Mouse (Mus musculus) layer of hippocampus, postnatal 25 days (tissue): ENCODE measurements around the gene Cela1. TPM values are rescaled to one million over a fixed set of nuclear protein-coding genes. Genes with fewer than 3 reads are reported as not detected.

Experiments
- DNase-seq, 2 experiments: peaks; one replicate each; pipeline ENCODE4 v3.0.0; 2022; ENCODE audit warnings: mixed read lengths in 2 of 2, low spot score in 1 of 2; ENCODE audit errors: extremely low spot score in 1 of 2
- microRNA-seq, 2 experiments: library from miRNA; unstranded; fragments of <30 nt; microRNA quantifications; one replicate each; pipeline ENCODE4 v1.2.0; 2021
- total RNA-seq, 2 experiments: library from RNA; stranded (reverse); gene quantifications; 2 replicates each; pipeline ENCODE4 v1.2.3; 2021

Gene Cela1
- total RNA-seq, 2 experiments from 2014 or later, result 1.6 to 1.8 TPM

DNA sequence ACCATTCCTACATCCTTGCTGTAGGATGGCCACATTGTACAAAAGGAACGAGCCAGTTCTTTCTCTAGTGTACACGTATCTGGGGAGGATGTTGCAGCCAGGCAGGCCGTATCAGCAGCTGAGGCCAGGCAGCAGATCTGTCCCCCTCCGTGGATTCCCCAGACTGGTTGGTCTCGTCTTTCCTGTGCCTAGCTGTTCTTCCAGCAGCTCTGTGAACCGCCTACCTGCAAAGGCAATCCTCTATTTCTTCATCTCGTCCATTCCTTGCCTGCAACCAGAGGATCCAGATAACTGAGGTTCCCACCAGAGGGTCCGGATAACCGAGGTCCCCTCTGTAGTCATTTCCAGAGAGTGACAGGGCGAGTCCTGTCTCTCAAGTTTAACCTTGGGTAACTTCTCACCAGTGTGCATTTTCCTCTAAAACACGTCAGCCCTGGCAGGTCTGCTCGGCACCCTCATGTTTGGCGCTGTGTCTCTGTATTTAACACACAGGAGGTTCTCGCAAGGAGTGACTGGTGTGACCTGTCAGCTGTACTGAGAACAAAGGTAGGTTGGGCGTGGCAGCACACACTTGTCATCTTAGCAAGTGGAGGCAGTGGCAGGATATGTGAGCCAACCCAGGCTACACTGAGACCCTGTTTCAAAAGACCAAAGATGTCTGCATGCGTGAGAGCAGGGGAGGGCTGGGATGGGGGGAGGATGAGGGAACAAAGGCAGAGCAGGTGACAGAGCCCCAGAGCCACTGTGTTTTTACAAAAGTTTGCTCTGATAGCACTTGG, 47.6 kb downstream of the Cela1 start:
- DNase-seq, result no peak

DNA sequence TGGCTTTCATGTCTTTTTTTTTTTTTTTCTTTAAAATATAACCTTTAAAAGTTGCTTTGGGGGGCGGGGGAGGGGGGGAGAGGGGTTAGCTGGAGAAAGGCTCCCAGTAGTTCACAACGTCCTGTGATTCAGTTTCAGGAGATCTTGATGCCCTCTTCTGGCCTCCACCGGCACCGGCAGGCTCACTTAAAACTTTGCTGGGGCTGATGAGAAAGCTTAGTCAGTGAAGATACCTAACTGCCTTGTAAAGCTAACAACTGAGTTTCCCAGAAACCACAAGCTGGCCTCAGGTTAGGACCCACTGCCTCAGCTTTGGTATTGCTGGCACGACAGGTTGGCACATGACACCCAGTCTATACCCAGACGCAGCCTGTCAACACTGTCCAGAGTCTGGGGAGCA, 50.1 kb downstream of the Cela1 start:
- no peak for DNase-seq

DNA sequence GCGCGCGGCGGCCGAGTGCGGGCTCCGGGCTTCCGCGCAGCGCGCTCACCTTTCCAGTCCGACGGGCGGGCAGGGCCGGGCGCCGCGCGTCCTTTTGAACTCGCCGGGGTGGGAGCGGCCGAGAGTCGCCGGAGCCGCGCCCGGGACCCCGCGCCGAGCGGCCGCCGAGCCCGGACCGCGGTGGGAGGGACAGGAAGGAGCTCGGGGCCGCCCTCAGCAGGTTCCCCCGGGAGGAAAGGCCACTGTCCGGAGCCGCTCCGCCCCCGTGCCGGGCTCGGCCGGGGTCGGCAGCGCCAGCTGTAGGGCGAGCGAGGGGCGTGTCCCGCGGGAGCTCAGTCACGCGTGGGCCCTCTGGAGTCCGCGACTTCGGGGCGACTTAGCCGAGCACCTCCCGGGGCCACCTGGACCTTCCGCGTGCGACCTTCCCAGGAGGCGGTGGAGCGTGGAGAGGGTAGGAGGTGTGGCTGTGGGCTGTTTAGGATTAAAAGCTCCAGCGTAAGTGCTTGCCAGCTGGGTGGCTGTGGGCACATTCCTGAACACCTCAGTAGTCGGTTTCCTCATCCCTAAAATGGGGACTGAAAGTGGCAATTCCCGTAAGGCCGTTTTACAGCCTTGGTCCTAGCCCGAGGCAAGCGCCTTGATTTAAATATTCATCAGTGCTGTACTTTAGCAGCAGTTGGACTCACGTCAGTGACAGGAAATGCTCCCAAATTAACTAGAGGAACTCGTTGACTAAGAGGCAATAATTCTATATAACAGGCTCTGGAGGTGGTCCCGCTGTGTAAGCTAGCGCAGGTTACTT, 50.8 kb downstream of the Cela1 start, which contains the start of gene Smagp:
Gene Smagp, minus strand, starts transcription at position 241 of the 802 bp plus-strand sequence.
- no peak for DNase-seq

DNA sequence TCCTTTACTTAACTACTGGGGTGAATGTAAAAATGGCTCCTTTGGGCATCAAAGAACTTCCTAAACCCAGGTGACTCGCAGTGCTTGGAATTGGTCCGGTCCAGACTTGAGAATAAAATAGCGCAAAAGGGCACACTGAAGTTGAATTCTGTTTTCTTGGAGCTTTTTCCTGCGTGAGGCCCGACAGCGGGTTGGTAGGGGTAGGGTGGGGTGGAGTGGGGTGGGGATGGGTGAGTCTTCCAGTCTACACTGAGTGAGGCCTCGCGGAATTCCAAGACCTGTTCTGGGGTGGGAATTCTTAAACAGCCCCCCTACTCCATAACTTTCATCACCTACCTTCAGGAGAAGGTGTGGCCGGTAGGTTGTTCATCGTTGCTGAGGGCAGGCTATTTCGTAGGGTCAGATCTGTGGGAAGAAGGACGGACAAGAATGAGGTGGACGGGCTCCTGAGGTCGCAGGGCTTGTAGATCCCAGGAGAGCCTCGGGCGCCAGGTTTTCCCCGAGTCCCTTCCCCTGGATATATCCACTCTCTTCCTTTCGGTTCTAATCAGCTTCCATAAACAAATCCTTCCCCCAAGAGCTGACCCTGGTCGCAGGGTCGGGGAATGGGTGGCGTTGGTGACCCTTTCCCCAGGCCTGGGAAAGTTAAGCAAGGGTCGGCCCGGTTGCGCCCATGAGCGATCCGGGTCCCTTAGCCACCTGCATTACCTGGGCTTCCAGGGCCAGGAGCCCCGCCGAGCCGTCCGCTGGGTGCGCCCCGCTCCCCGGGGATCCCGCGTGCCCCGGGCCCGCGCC, 51.7 kb downstream of the Cela1 start:
- DNase-seq, result no peak

DNA sequence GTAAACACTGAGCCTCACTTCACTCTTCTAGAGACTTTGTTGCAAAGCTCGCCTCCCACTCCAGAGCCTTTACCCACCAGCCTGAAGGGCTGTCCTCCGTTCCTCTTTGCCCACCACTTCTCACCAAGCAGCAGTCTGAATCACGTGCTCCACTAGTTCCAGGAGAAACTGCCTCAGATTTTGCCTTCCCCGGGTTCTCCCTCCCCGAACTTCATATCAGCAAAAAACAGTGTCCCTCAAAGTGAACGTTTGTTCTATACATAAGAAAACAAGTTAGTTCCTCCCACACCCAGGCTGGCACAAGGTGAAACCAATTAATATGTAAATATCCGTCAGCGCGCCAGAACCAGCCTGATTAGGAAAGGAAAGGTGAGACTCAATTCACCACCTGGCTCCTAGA, 52.5 kb downstream of the Cela1 start:
- DNase-seq, result no peak

DNA sequence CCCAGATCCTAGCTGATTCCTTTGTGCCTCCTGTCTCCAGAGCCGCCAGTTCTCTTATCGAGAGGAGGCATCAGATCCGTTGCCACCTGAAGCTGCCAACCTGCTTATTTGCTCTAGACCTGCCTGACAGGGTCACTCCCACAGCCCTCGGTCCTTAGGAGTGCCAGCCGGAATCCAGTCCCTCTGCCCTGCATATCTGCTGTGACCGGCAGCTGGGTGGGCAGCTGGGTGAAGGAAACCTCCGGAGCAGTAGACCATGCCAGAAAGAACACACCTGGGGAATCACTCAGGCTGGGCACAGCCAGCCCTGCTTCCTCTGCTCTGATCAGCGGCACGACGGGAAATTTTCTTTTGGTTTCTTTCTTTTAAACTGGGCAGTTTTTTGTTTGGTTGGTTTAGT, 54.4 kb downstream of the Cela1 start:
- DNase-seq, result no peak

DNA sequence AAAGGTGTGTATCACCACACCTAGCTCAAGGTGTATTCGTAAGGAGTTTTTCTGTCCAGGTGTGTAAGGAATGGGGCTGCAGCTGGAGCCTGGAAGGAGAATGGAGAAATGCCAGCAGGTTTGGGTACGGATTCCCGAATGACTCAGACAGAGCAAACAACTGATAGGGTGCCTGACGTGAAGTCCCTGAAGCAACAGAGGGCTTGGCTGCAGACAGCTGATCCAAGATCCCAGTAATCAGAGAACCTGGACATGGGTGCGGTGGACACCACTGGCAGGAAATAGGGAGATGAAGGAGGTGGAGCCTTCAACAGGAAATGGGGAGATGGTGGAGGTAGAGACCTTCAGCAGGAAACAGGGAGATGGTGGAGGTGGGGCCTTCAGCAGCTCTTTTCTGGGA, 55.4 kb downstream of the Cela1 start:
- no peak for DNase-seq

DNA sequence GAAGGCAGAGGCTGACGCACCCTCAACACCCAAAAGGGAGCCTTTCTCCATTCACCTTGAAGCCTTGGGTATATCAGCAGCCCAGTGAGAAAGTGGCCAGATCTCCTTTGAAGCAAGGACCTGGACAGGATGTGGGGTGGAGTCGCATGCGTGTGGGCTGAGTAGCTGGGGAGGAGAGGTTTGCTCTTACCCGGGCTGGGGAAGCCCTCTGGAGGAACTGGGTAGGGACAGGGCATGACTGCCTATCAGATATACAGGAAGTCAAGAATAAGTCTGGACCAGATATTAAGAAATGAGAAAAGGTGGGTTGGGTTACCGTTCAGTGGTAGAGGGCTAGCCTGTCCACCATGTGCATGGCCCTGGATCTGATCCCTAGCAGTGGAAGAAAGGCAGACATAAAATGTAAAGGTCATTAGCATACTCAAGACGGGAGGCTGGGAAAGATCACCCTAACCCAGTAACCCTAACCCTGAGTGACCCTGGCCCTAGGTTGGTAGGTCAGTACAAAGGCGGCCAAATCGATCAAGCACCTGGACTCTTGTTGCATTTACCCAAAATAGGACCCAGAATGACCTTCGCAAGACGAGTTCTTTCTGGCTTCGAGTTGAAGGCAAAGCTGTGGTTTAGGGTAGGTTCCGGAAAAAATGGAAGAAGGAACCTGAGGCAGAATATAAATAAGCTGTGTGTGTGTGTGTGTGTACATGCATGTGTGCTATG, 56.1 kb downstream of the Cela1 start:
- DNase-seq, result no peak

DNA sequence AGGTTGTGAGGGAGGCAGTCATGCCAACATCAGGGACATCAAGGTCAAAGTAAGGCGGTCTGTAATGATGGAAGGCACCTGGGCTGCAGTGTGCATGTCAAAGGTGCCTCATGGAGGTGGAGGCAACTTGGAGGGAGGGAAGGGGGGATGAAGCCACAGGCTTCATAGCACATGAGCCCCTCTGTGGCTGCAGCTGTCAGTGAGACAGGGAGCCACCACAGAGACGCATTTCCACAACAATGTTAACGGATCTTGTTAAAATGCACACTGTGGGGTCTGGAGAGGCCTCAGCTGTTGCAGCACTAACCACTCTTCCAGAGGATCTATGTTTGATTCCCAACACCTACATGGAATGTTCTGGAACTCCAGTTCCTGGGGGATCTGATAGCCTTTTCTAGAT, 57.6 kb downstream of the Cela1 start:
- DNase-seq, result no peak

DNA sequence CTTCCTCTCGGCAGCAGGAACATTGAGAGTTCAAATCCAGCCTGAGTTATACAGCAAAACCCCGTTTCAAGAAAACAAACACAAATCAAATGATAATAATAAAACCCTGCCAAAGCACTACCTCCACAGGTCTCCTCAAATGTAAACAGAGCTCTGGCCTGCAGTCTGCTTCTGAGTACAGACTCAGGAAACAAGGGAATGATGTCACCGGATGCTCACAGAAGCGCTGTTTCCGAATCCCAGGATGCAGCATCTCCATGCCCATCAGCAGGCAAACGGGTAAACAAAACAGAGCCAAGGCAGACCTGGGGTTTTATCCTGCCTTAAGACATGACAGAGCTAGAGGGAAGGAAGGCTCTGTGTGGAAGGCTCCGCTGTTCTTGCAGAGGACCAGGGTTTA, 58.9 kb downstream of the Cela1 start:
- DNase-seq, result no peak

DNA sequence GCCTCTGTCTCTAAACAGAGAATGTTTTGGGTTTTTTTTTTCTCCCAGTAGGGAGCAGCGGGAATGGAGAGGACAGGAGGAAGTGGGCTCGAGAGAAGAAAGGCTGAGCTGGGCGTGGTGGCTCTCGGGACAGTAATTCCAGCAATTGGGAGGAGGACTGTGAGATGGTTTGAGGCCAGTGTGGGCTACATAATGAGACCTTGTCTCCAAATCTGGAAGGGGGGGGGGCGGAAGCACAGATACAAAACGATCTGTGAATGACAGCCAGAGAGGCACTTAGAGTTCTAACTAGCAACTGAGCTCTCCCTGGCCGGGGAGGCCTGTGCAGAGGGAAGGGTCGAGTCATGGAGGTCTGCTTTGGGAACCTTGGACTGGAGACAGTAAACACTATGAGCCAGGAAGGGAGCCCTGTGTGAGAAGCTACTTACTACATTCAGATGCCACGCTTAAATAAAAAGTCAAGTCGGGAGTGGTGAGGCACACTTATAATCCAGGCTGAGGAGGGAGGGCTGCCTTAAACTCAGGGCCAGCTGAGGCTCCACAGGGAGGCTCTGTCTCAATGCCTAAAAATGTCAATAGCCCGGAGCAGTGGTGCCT, 59.8 kb downstream of the Cela1 start:
- DNase-seq, result no peak

DNA sequence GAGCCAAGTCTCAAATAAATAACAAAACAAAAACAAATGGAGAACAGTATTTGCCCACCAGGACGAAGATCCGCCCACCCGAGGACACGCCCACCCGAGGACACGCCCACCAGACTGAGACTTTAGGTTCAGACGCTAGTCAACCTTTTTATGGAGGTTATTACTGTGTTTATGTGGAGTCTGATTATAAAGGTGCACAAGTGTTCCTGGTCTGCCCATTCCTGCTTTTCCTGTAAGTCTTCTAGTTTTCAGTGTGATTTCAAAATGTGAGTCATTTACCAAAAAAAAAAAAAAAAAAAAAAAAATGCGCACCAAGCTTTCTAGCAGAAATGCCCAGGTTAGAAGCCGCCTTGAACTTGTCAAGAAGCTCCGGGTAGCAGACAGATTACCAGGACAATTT, 60.4 kb downstream of the Cela1 start:
- no peak for DNase-seq

DNA sequence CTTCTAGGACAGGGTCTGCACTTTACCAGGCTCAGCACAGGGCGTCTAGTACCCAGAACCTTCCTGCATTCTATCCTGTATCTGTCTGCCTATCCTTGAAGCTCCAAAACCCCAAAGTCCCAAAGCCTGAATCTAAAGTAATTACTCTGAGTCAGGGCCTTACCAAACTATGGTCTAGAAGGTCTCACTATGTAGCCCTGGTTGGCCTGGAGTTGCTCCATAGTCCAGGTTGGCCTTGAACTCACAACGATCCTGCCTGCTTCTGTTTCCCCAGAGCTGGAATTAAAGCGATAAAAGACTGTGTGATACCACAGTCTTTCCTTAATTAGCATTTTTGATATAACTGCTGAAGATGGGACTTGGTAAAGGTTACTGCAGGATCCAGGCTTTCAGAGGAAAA, 63.3 kb downstream of the Cela1 start:
- no peak for DNase-seq

Small RNA genes within 50 kb of the gene (microRNA-seq; reads per million reads assigned to microRNA genes)
- gene Mir6961, result 0 reads per million in 2 experiments

Other genes with a start within 250 kb of the Cela1 start
- gene Letmd1, start 218.9 kb downstream of the Cela1 start, total RNA-seq, result 10 to 100 TPM; 56.9 to 58.5 TPM
- gene Csrnp2, start 192.4 kb downstream of the Cela1 start, total RNA-seq, result 10 to 100 TPM; 27.0 to 27.9 TPM
- 10 to 100 TPM; 26.9 to 29.0 TPM for gene Tfcp2, start 135.9 kb downstream of the Cela1 start, total RNA-seq
- gene Pou6f1, start 87.9 kb downstream of the Cela1 start, total RNA-seq, result 100 to 1,000 TPM in 1 of 2 experiments, 10 to 100 TPM in 1; 95.7 to 110 TPM
- gene Dazap2, start 72.6 kb downstream of the Cela1 start, total RNA-seq, result 100 to 1,000 TPM; 116 to 120 TPM
- 1 to 10 TPM in 1 of 2 experiments, under 1 TPM in 1; 0.98 to 1.8 TPM for gene Smagp, start 51.0 kb downstream of the Cela1 start, total RNA-seq
- gene Bin2, start 18.4 kb downstream of the Cela1 start, total RNA-seq, result 1 to 10 TPM; 5.7 to 6.0 TPM
- 1 to 10 TPM; 5.7 to 6.5 TPM for gene Galnt6, start 41.5 kb upstream of the Cela1 start, total RNA-seq
- gene Slc4a8, start 73.8 kb upstream of the Cela1 start, total RNA-seq, result 10 to 100 TPM; 78.0 to 78.8 TPM
- gene Scn8a, start 181.9 kb upstream of the Cela1 start, total RNA-seq, result 100 to 1,000 TPM; 202 to 260 TPM